In the genomic region with DNA sequence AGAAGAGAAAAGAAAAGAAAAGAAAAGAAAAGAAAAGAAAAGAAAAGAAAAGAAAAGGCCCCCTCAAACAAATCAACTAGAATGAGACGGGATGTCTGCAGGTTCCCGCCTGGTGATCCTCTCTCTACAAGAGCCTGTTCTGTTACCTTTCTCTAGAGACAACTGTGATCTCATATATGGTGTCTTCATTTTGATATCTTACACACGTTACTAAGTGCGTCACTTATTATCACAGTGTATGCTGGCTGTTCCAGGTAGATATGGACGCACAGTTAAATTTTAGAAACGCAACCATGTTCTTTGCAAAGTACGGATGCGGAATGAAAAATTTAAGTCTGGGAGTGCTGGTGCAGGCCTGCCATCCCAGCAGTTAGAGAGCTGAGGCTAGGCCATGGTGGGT, we compare ENCODE assay signal across 16 mouse cellular contexts.
"Had no signal": no experiment of that assay in that cellular context is flagged by ENCODE, and none has a peak within 500 bp of the region (broad histone marks: within the 10 kb centered on the region; RNA-seq: fewer than 3 reads in every experiment).

No protein-coding gene starts in this region.

- H3K4me1 ChIP-seq: neural tube, embryonic 12.5 days; stomach, embryonic 15.5 days had no signal

- H3K4me3 ChIP-seq: neural tube, embryonic 12.5 days; neural tube, embryonic 13.5 days; neural tube, embryonic 15.5 days; stomach, embryonic 15.5 days had no signal

- H3K27me3 ChIP-seq: neural tube, embryonic 12.5 days; neural tube, embryonic 13.5 days; neural tube, embryonic 15.5 days; stomach, embryonic 15.5 days had no signal

- H3K27ac ChIP-seq: neural tube, embryonic 12.5 days; neural tube, embryonic 13.5 days; neural tube, embryonic 15.5 days; stomach, embryonic 15.5 days; stomach, postnatal 0 days had no signal

- H3K9me3 ChIP-seq: neural tube, embryonic 12.5 days; neural tube, embryonic 13.5 days; neural tube, embryonic 15.5 days; stomach, embryonic 15.5 days had no signal

- H3K9ac ChIP-seq: neural tube, embryonic 12.5 days; neural tube, embryonic 13.5 days; neural tube, embryonic 15.5 days; stomach, embryonic 15.5 days had no signal

- H3K36me3 ChIP-seq: neural tube, embryonic 12.5 days; neural tube, embryonic 13.5 days; neural tube, embryonic 15.5 days; stomach, embryonic 15.5 days had no signal

- DNase-seq: retina, postnatal 1 day; right cerebral cortex, adult 18-20 months; right cerebral cortex, postnatal 14 days; right cerebral cortex, postnatal 25 days; right cerebral cortex, postnatal 4 days; spleen, adult 18-20 months; thymus, adult 18-20 months; thymus, adult 2 months; thymus, postnatal 14 days; thymus, postnatal 25 days; thymus, postnatal 4 days had no signal

- H3K4me2 ChIP-seq: neural tube, embryonic 12.5 days; neural tube, embryonic 13.5 days; neural tube, embryonic 15.5 days; stomach, embryonic 15.5 days had no signal
